Mouse (Mus musculus) megakaryocyte, embryonic 14.5 days (primary cell): Measurements from ENCODE around the gene Fgfr2.

Experiments
- FLI1 ChIP-seq: IDR thresholded peaks from 2 replicates; pipeline ENCODE4 v1.6.1; 2012; ENCODE audit warnings: low read length, inconsistent platforms, mixed read lengths
- GATA1 ChIP-seq: IDR thresholded peaks from 3 replicates; pipeline ENCODE4 v1.6.1; 2012; ENCODE audit warnings: mixed read lengths, low read length, inconsistent platforms, borderline replicate concordance

- TF ChIP-seq FLI1 (no peak), GATA1 (no peak)
These were observed 2411.3 kb downstream of the Fgfr2 start for GRCm38 (mm10) chr7:130711851-130712250.
